Mouse (Mus musculus) liver, embryonic 11.5 days (tissue): Measurements from ENCODE around the gene Dyrk3. TPM values are rescaled to one million over a fixed set of nuclear protein-coding genes. Genes with fewer than 3 reads are reported as not detected.

Source experiments
- ATAC-seq: fragments of 200-750 bp; cut with Nextera tagmentation; replicated peaks from 2 replicates; pipeline ENCODE4 v1.8.0; 2017; ENCODE audit warnings: moderate number of reproducible peaks, mild to moderate bottlenecking, moderate TSS enrichment, moderate library complexity; ENCODE audit not compliant: low FRiP score
- DNase-seq: peaks from one replicate; pipeline ENCODE4 v3.0.0-alpha.2; 2017; ENCODE audit warnings: low spot score
- H3K27ac ChIP-seq: fragments of 300-500 bp; sonication (generic); 2 replicates; pipeline ENCODE4 v1.5.1; 2014; ENCODE audit warnings: mild to moderate bottlenecking, low read depth, low read length, control low read depth
- H3K27me3 ChIP-seq: fragments of 300-500 bp; sonication (generic); replicated peaks from 2 replicates; pipeline ENCODE4 v1.6.1; 2014; ENCODE audit warnings: low read length, mixed read lengths; ENCODE audit not compliant: control insufficient read depth, insufficient read depth
- H3K36me3 ChIP-seq: fragments of 300-500 bp; sonication (generic); 2 replicates; pipeline ENCODE4 v1.6.1; 2014; ENCODE audit warnings: mild to moderate bottlenecking, low read length, moderate library complexity, mixed read lengths; ENCODE audit not compliant: control insufficient read depth, insufficient read depth
- H3K4me1 ChIP-seq: fragments of 300-500 bp; sonication (generic); replicated peaks from 2 replicates; pipeline ENCODE4 v1.6.1; 2014; ENCODE audit warnings: low read length, mixed read lengths; ENCODE audit not compliant: control insufficient read depth, insufficient read depth
- H3K4me2 ChIP-seq: fragments of 300-500 bp; sonication (generic); 2 replicates; pipeline ENCODE4 v1.6.1; 2014; ENCODE audit warnings: mild to moderate bottlenecking, control low read depth, moderate library complexity
- H3K4me3 ChIP-seq: fragments of 300-500 bp; sonication (generic); 2 replicates; pipeline ENCODE4 v1.5.1; 2014; ENCODE audit warnings: low read depth, low read length, control low read depth
- H3K9ac ChIP-seq: fragments of 300-500 bp; sonication (generic); 2 replicates; pipeline ENCODE4 v1.6.1; 2014; ENCODE audit warnings: low read depth, low read length, control low read depth
- H3K9me3 ChIP-seq: fragments of 300-500 bp; sonication (generic); 2 replicates; pipeline ENCODE4 v1.6.1; 2016; ENCODE audit warnings: low read length, inconsistent platforms, mixed read lengths; ENCODE audit not compliant: control insufficient read depth
- WGBS: fragments of 180-500 bp; shearing (Covaris S2); extraction: QIAGEN DNeasy Blood & Tissue Kit; methylation state at CpG from one replicate; pipeline ENCODE4 v1.1.7; 2014; 5-methylcytosine and 5-hydroxymethylcytosine counted together
- polyA plus RNA-seq: library from polyadenylated mRNA; unstranded; fragments of >200 nt; fragmentation: Nextera tagmentation; extraction: Ambion mirVana; gene quantifications from 2 replicates; pipeline ENCODE4 v1.2.1, GENCODE M21; 2014

Gene Dyrk3
- polyA plus RNA-seq, 1 experiment from 2014 or later, result 11.7 TPM

DNA sequence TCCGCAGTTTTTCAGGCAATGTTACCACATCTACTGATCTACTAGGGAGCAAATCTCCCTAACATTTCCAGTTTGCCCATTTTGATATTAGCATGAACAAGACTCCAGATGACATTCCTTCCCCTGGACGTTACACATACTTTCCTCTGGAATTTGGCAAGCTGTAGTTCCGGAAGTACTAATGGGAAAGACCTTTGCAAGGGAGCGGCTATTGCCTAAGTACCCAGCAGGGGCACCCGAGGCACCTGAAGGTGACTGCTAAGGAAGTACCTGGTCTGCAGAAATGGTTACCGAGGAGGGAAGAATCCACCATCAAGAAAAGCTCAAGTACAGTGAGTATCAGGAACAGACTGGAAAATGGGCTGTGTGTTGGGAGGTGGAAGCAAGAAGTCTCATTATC is 25.6 kb downstream of the Dyrk3 start:
- Histone ChIP-seq H3K36me3 (no peaks in the 10 kb centered on the region), H3K27ac (no peak overlapping the region), H3K4me3 (no peak overlapping the region), H3K4me1 (peaks cover 4% of the 10 kb centered on the region), H3K4me2 (no peak overlapping the region), H3K27me3 (no peaks in the 10 kb centered on the region), H3K9me3 (no peaks in the 10 kb centered on the region), H3K9ac (no peak overlapping the region)
- DNase-seq, result no peak
- no peak for ATAC-seq
- WGBS, result 33% methylated on average over 6 of the region's 6 CpGs

DNA sequence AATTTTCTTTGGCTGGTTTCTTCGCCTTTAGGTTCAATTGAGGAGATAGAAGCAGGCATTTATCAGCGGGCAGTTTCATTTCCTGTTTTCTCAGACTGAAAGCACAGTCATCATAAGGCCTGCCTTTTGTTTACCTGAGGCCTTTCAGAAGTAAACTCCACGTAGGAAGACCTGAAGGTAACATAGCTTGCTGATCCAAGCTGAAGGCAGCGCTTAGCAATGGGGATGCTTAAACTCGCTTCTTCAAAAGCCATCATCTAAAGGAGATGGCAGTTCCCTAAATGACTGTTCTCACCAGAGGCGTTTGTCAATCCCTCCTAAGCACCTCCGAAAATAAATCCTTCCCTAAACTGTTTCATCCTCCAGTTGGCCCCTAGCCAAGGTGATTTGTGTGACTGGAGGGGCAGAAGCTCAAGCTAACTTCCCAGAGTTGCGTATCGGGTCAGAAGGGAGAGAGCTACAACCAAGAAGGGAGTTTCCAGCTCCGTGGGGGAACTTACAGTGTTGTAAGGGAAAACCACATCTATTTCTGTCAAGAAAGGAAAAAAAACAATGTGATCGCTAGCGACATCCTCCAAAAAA is 27.5 kb downstream of the Dyrk3 start:
- no peaks in the 10 kb centered on the region for H3K27me3 ChIP-seq
- H3K9me3 ChIP-seq, result no peaks in the 10 kb centered on the region
- no peaks in the 10 kb centered on the region; the same call in 1 of the 2 replicates for H3K4me1 ChIP-seq
- no peaks in the 10 kb centered on the region for H3K36me3 ChIP-seq
- no peak overlapping the region for H3K4me3 ChIP-seq
- DNase-seq (no peak), ATAC-seq (no peak)
- WGBS, result 49% methylated on average over 12 of the region's 12 CpGs
- H3K4me2 ChIP-seq, result no peak overlapping the region
- H3K9ac ChIP-seq, result no peak overlapping the region
- no peak overlapping the region for H3K27ac ChIP-seq

DNA sequence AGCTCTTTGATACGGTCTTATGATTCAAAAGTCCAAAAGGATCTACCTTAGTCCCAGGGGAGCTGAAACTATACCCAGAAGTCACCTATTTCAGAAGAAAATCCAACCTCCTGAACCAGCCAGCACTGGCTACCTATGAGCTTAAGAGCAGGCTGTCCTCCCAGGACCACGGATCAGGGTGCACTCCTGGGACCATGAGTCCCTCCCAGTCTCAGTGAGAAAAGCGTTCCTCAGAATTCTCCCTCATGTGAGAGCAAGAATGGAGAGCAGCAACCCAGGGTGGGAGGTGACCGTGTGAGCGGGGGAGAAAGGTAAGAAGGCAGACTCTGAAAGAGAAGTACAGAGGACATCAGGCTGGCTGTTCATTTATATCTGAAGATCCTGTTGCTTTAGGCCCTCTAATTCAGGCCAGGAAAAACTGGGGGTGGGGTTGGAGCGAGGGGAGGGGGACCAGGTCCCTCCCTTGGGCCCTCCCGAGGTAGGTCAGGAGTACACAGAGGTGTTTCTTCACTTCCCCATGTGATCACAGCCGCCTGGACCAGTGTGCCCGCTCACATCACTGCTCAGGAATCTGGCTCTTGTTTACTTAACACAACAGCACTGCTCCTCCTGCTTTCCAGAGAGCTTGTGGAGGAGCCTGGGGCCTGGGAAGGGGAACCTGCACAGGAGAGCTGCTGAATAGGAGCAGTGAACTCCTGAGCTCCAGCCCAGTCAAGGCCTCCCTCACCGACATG is 30.4 kb downstream of the Dyrk3 start:
- Histone ChIP-seq H3K27me3 (no peaks in the 10 kb centered on the region), H3K4me3 (no peak overlapping the region), H3K36me3 (no peaks in the 10 kb centered on the region), H3K9ac (no peak overlapping the region), H3K27ac (no peak overlapping the region), H3K9me3 (no peaks in the 10 kb centered on the region), H3K4me2 (no peak overlapping the region), H3K4me1 (peaks cover 7% of the 10 kb centered on the region)
- ATAC-seq (peak; percentile 55; the same call in 1 of the 2 replicates), DNase-seq (no peak)
- 61% methylated on average over 10 of the region's 10 CpGs for WGBS

DNA sequence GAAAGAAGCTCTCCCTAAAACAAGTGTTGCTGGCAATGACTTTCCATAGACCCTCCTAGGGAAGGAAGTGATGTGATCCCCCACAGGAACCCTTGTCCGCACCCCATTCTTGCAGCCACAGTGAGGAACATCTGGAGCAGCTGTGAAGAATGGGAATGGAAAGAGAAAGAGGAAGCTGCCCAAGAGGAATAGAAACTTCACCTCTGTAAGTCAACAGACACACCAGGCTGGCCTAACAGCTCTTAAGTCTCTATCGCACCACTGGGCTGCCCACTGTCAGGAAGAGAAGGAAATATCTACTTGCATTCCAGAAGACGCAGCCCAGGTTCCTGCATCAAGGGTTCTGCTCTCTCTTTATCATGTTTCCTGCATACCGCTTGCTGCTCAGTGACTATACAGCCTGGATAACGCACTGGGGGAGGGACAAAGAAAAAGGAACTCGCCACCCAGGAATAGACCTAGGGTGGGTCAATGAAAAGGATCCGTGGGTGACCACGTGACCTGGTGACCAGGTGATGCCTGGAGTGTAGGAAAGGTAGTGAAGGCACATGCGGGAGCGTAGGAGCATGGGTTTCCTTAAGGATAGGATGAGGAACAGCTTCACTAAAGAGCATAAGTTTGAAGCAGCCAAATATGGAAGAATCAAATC is 34.2 kb downstream of the Dyrk3 start:
- DNase-seq (no peak), ATAC-seq (peak; percentile 34; the same call in 1 of the 2 replicates)
- Histone ChIP-seq H3K9me3 (no peaks in the 10 kb centered on the region), H3K4me3 (no peak overlapping the region), H3K27me3 (no peaks in the 10 kb centered on the region), H3K4me1 (peaks cover 7% of the 10 kb centered on the region), H3K27ac (peak overlapping the region; percentile 23; the same call in 1 of the 2 replicates), H3K4me2 (peak overlapping the region; percentile 44), H3K9ac (no peak overlapping the region), H3K36me3 (no peaks in the 10 kb centered on the region)
- 34% methylated on average over 10 of the region's 10 CpGs for WGBS

DNA sequence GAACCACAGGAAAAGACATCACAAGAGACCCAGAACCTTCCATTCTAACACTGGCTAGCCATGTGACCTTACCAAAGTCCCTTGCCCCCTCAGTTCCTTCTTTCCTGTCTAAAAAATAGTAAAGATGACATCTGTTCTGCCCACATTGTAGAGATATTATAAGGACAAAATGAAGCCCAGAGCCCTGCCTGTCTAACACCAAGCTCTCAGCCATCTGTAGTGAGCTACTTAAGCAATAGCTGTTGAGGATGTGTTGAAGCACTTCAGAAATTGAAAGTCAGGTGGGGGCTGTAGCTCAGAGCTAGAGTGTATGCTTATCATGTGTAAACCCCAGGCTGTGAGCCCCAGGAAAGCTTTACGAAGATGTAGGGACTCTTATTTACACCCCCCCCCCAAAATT is 37.3 kb downstream of the Dyrk3 start:
- Histone ChIP-seq H3K27ac (no peak overlapping the region), H3K9ac (no peak overlapping the region), H3K4me3 (no peak overlapping the region), H3K9me3 (no peaks in the 10 kb centered on the region), H3K36me3 (no peaks in the 10 kb centered on the region), H3K4me2 (no peak overlapping the region), H3K4me1 (peaks cover 11% of the 10 kb centered on the region), H3K27me3 (no peaks in the 10 kb centered on the region)
- no peak for ATAC-seq
- DNase-seq, result no peak
- WGBS, result 69% methylated on average over 1 of the region's 1 CpGs

DNA sequence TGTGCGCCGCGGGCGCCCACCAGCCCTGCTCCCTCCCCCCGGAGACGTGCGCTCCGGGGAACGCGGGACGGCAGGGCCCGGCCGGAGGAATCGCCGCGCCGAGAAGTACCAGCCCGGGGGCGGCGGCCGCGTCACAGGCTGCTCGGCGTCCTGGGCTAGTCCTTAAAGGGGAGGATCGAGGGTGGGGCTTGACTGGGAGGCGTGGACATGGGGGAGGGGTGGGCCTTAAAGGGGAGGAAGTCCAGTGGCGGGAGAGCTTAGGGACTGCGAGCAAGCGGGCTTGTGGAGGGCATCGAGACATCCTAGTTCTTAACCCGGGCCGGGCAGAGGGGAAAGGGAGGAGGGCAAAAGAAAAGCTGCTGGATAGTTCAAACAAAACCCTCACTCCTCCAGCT is 40.4 kb downstream of the Dyrk3 start, which contains the start of gene Mapkapk2:
Gene Mapkapk2 (minus strand): TSS at position 127 of the 395 bp plus-strand sequence.
- peak within 1 kb of the TSS; percentile 83 for H3K9ac ChIP-seq
- peak within 1 kb of the TSS; percentile 94 for H3K4me2 ChIP-seq
- H3K4me3 ChIP-seq, result peak within 1 kb of the TSS; percentile 92
- under 1% methylated on average over 25 of the region's 32 CpGs for whole genome bisulfite sequencing
- peak within 1 kb of the TSS; percentile 87 for H3K27ac ChIP-seq
- no peaks in the 10 kb centered on the region for H3K36me3 ChIP-seq
- peak; percentile 95 for DNase-seq
- H3K27me3 ChIP-seq, result no peaks in the 10 kb centered on the region
- ATAC-seq, result peak; percentile 94
- H3K9me3 ChIP-seq, result no peaks in the 10 kb centered on the region
- peaks cover 12% of the 10 kb centered on the region for H3K4me1 ChIP-seq

DNA sequence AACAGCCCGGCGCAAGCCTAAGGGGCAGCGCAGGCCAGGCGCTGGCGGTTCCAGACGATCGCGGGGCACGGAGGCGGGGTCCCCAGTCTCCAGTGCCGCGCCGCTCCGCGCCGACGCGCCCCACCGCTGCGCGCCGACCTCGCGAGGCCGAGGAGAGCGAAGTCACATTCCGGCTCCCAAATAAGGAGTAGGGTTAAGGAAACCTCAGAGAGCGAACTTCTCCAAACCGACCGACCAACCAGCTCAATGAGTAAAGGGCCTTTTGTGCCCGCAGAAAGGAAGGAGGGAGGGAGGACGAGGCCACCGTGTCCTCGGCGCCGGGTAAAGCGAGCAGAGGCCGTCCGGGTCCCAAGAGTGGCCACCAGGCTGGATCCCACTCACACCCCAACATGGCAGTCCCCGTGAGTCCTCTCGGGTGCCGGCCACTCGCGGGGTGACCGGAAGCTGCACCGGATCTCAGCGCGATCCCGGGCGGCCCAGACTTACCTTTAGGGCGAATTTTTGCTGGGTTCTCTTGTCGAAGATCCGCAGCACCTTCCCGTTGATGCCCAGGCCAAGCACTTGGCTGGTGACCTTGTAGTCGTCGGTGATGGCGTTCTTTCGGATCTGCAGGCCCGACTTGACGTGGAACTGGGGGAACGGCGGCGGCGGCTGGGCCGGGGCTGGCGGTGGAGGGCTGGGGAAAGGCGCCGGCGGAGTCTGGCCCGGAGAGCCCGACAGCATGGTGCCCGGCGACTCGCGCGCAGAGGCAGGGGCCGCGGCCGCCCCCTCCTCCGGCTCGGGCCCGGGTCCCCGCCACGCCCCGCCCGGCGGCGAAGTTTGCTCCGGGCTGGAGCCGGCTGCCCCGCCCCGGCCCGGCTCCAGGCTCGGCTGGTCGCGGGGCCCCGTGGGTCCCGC is 41.1 kb downstream of the Dyrk3 start:
- Histone ChIP-seq H3K4me2 (peak overlapping the region; percentile 94), H3K36me3 (peaks cover 2% of the 10 kb centered on the region; the same call in 1 of the 2 replicates), H3K4me3 (peak overlapping the region; percentile 92), H3K9me3 (no peaks in the 10 kb centered on the region), H3K27me3 (no peaks in the 10 kb centered on the region), H3K9ac (peak overlapping the region; percentile 83), H3K4me1 (peaks cover 13% of the 10 kb centered on the region), H3K27ac (peak overlapping the region; percentile 87)
- WGBS, result under 1% methylated on average over 93 of the region's 98 CpGs
- ATAC-seq (peak; percentile 61), DNase-seq (peak; percentile 79)

DNA sequence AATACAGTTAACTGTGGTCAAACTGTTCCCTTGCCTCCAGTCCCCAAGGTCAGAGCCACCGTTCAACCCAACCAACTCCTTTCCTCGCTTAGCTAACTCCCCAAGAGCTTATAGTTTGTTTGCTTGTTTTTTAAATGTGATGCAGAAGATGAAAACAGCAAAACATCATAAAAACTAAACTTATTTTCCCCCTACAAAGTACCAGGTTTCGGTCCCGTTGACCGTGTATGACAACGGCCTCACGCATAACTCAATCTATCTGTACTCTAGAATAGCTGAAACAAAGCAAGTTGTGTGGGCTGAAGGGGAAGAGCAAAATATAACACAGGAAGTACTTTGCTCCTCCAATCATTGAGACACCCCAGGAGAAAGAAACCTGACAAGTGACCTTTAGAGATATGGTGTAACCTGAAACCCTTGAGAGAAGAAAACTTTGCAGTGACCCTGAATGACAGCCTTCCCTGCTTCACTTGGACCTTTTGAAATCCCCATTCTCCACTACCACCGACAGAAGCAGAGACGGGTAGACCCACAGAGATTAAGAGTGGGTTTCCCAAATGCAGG is 41.9 kb downstream of the Dyrk3 start:
- Histone ChIP-seq H3K27ac (peak overlapping the region; percentile 87; the same call in 1 of the 2 replicates), H3K9me3 (no peaks in the 10 kb centered on the region), H3K27me3 (no peaks in the 10 kb centered on the region), H3K36me3 (peaks cover 2% of the 10 kb centered on the region; the same call in 1 of the 2 replicates), H3K4me3 (peak overlapping the region; percentile 92), H3K9ac (peak overlapping the region; percentile 83), H3K4me1 (peaks cover 17% of the 10 kb centered on the region), H3K4me2 (peak overlapping the region; percentile 94)
- DNase-seq (no peak), ATAC-seq (no peak)
- 17% methylated on average over 9 of the region's 9 CpGs for WGBS
